Mouse (Mus musculus): ENCODE results near the gene Tmem131. TPM values are rescaled to one million over a fixed set of nuclear protein-coding genes. Genes with fewer than 3 reads are reported as not detected.

The Tmem131 gene
- polyA plus RNA-seq, 1 experiment from 2014 or later = 12.1 TPM

GRCm38 (mm10) chr1:36933965-36934585 lies 9.4 kb downstream of the Tmem131 start:
- Histone ChIP-seq H3K9me3 (no peaks in the 10 kb centered on the region), H3K27me3 (ENCODE audit: insufficient read depth, poor library complexity, severe bottlenecking) (no peaks in the 10 kb centered on the region), H3K4me1 (peaks cover 27% of the 10 kb centered on the region), H3K36me3 (no peaks in the 10 kb centered on the region), H3K27ac (peak overlapping the region; percentile 37; the same call in 1 of the 2 replicates), H3K4me3 (no peak overlapping the region)
- 57% methylated on average over 8 of the region's 8 CpGs for WGBS
- DNase-seq (ENCODE audit: low spot score) = peak; percentile 88

DNA sequence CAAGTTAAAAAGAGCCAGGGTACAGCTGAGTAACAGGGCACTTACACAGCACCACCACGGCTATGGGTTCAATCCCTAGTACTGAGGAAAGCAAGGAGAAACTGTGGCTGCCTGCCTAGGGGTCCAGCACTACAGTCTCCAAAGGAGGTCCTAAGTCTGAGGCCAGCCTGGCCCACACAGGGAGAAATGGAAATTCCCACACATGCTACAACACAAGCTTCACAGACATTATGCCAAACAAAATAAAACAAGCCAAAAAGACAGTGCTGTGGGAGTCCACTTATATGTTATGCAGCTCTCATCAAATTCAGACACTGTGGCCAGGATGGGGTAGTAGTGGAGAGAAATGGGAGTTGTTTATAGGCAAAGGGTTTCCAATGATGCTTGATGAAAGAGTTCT lies 11.2 kb downstream of the Tmem131 start:
- WGBS = 91% methylated on average over 1 of the region's 1 CpGs
- Histone ChIP-seq H3K27me3 (ENCODE audit: insufficient read depth, poor library complexity, severe bottlenecking) (no peaks in the 10 kb centered on the region), H3K27ac (no peak overlapping the region), H3K9me3 (no peaks in the 10 kb centered on the region), H3K4me1 (peaks cover 32% of the 10 kb centered on the region), H3K36me3 (no peaks in the 10 kb centered on the region), H3K4me3 (no peak overlapping the region)
- no peak for DNase-seq (ENCODE audit: low spot score)

GRCm38 (mm10) chr1:36930911-36931310 lies 12.6 kb downstream of the Tmem131 start:
- Histone ChIP-seq H3K4me1 (peaks cover 42% of the 10 kb centered on the region), H3K27ac (no peak overlapping the region), H3K27me3 (ENCODE audit: insufficient read depth, poor library complexity, severe bottlenecking) (no peaks in the 10 kb centered on the region), H3K9me3 (no peaks in the 10 kb centered on the region), H3K36me3 (no peaks in the 10 kb centered on the region), H3K4me3 (no peak overlapping the region)
- 84% methylated on average over 8 of the region's 8 CpGs for WGBS
- DNase-seq (ENCODE audit: low spot score) = no peak

GRCm38 (mm10) chr1:36929996-36930395 lies 13.5 kb downstream of the Tmem131 start:
- H3K27me3 ChIP-seq (ENCODE audit: insufficient read depth, poor library complexity, severe bottlenecking) = no peaks in the 10 kb centered on the region
- peaks cover 40% of the 10 kb centered on the region for H3K4me1 ChIP-seq
- no peaks in the 10 kb centered on the region for H3K9me3 ChIP-seq
- no peak overlapping the region for H3K4me3 ChIP-seq
- 85% methylated on average over 2 of the region's 2 CpGs for WGBS
- no peak overlapping the region for H3K27ac ChIP-seq
- DNase-seq (ENCODE audit: low spot score) = no peak
- no peaks in the 10 kb centered on the region for H3K36me3 ChIP-seq

DNA sequence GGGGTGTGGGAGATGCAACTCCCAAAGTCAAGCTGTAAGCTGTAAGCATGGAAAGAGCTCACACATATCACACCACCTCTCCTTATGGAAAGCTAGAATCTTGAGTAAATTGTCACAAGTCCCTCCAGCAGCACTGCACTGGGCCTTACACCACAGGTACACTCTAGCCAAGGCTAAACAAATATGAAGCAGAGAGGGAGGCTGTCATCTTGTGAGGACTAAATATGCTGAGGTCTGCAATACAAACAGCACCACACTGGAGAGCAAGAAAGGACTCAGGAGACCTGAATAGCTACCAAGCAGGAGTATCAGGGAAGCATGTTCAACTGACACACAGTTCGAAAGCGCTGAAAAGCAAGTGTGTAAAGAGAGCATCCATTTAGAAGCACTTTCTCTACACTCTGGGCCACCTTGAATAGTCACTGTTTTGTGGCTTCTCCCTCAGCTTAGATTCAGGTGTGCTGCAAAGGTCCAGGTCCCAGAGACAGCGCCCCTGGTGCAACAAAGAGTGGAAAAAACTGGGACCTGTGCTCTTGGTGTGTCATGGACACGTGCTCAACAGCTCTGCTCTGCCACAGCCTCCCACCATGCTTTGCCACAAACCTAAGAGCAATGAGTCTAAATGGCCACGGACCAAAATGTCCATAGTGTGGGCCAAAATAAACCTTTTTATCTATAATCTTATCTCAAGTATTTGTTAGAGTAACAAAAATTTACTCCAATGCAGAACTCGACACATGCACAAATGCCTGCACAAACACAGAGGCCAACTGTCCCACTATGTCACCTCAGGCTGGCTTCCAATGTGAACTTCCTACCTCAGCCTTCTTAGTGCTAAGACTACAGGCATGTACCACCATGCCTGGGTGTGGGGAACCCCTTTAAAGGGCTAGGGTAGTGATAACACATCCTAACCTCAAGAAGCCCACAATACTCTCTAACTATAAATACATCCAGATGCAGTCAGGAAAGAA lies 14.8 kb downstream of the Tmem131 start:
- WGBS = 68% methylated on average over 6 of the region's 6 CpGs
- peaks cover 35% of the 10 kb centered on the region for H3K4me1 ChIP-seq

DNA sequence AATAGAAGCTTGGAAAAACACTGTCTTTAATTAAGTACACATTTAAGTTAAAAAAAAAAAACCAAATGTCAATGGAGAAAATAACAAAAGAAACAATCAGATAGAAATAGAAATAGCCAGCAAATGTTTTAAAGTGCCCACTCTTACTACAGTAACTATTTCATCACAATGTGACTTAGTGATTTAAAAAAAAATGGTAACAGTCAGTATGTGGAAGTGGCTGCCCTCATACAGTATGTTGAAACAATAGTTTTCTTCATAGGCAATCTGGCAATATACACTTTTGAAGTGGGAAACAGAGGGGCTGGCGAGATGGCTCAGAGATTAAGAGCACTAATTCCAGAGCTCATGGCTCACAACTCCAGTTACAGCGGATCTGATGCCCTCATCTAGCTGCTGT lies 15.9 kb downstream of the Tmem131 start:
- Histone ChIP-seq H3K27ac (no peak overlapping the region), H3K4me1 (peaks cover 45% of the 10 kb centered on the region), H3K27me3 (ENCODE audit: insufficient read depth, poor library complexity, severe bottlenecking) (no peaks in the 10 kb centered on the region), H3K36me3 (no peaks in the 10 kb centered on the region), H3K4me3 (no peak overlapping the region), H3K9me3 (no peaks in the 10 kb centered on the region)
- DNase-seq (ENCODE audit: low spot score) = no peak
- 79% methylated on average over 2 of the region's 2 CpGs for WGBS

More for the DNA sequence above, 14.8 kb downstream of the Tmem131 start:
- Histone ChIP-seq H3K4me3 (no peak overlapping the region), H3K9me3 (no peaks in the 10 kb centered on the region), H3K27me3 (ENCODE audit: insufficient read depth, poor library complexity, severe bottlenecking) (no peaks in the 10 kb centered on the region), H3K36me3 (no peaks in the 10 kb centered on the region), H3K27ac (no peak overlapping the region)
- no peak for DNase-seq (ENCODE audit: low spot score)

GRCm38 (mm10) chr1:36926738-36927137 lies 16.7 kb downstream of the Tmem131 start:
- no peak overlapping the region for H3K27ac ChIP-seq
- H3K4me3 ChIP-seq = peak overlapping the region; percentile 36; the same call in 1 of the 2 replicates
- no peaks in the 10 kb centered on the region for H3K36me3 ChIP-seq
- H3K4me1 ChIP-seq = peaks cover 49% of the 10 kb centered on the region
- no peak for DNase-seq (ENCODE audit: low spot score)
- 47% methylated on average over 6 of the region's 6 CpGs for WGBS
- no peaks in the 10 kb centered on the region for H3K9me3 ChIP-seq
- no peaks in the 10 kb centered on the region for H3K27me3 ChIP-seq (ENCODE audit: insufficient read depth, poor library complexity, severe bottlenecking)

GRCm38 (mm10) chr1:36926246-36926645 lies 17.2 kb downstream of the Tmem131 start:
- H3K27ac ChIP-seq = no peak overlapping the region
- peaks cover 54% of the 10 kb centered on the region for H3K4me1 ChIP-seq
- no peaks in the 10 kb centered on the region for H3K36me3 ChIP-seq
- 76% methylated on average over 4 of the region's 4 CpGs for WGBS
- H3K27me3 ChIP-seq (ENCODE audit: insufficient read depth, poor library complexity, severe bottlenecking) = no peaks in the 10 kb centered on the region
- no peaks in the 10 kb centered on the region for H3K9me3 ChIP-seq
- no peak for DNase-seq (ENCODE audit: low spot score)
- H3K4me3 ChIP-seq = no peak overlapping the region

DNA sequence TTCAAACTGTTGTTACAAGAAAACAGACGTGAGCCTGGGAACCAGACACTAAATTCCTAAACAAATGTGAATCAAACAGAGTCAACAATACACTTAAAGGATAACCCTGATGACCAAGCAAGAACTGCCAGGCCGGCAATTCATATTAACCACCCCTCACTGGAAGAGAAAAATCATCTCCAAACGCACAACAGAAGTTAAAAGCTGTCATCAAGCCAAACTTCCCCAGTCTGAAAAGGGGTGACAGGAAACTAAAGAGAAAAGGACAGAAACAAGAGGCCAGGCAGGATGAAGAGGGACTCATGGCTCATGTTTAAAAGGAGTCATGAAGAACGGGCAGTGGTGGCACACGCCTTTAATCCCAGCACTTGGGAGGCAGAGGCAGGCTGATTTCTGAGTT lies 17.7 kb downstream of the Tmem131 start:
- Histone ChIP-seq H3K27me3 (ENCODE audit: insufficient read depth, poor library complexity, severe bottlenecking) (no peaks in the 10 kb centered on the region), H3K4me3 (no peak overlapping the region), H3K36me3 (no peaks in the 10 kb centered on the region), H3K4me1 (peaks cover 58% of the 10 kb centered on the region), H3K9me3 (no peaks in the 10 kb centered on the region), H3K27ac (no peak overlapping the region)
- WGBS = 63% methylated on average over 5 of the region's 5 CpGs
- no peak for DNase-seq (ENCODE audit: low spot score)

GRCm38 (mm10) chr1:36924853-36925252 lies 18.6 kb downstream of the Tmem131 start:
- Histone ChIP-seq H3K9me3 (no peaks in the 10 kb centered on the region), H3K36me3 (no peaks in the 10 kb centered on the region), H3K27ac (no peak overlapping the region), H3K4me1 (peaks cover 68% of the 10 kb centered on the region), H3K4me3 (no peak overlapping the region), H3K27me3 (ENCODE audit: insufficient read depth, poor library complexity, severe bottlenecking) (no peaks in the 10 kb centered on the region)
- WGBS = 72% methylated on average over 2 of the region's 2 CpGs
- DNase-seq (ENCODE audit: low spot score) = no peak

- H3K36me3 ChIP-seq = no peaks in the 10 kb centered on the region
- no peaks in the 10 kb centered on the region for H3K9me3 ChIP-seq
- no peak for DNase-seq (ENCODE audit: low spot score)
- peaks cover 70% of the 10 kb centered on the region for H3K4me1 ChIP-seq
- no peak overlapping the region for H3K4me3 ChIP-seq
- no peak overlapping the region for H3K27ac ChIP-seq
- H3K27me3 ChIP-seq (ENCODE audit: insufficient read depth, poor library complexity, severe bottlenecking) = no peaks in the 10 kb centered on the region
Observed at GRCm38 (mm10) chr1:36923911-36924310, 19.6 kb downstream of the Tmem131 start.

GRCm38 (mm10) chr1:36922623-36923421 lies 20.6 kb downstream of the Tmem131 start:
- peaks cover 72% of the 10 kb centered on the region for H3K4me1 ChIP-seq

More at GRCm38 (mm10) chr1:36922623-36923421, 20.6 kb downstream of the Tmem131 start:
- Histone ChIP-seq H3K9me3 (no peaks in the 10 kb centered on the region), H3K4me3 (no peak overlapping the region), H3K27ac (peak overlapping the region; percentile 47; the same call in 1 of the 2 replicates), H3K27me3 (ENCODE audit: insufficient read depth, poor library complexity, severe bottlenecking) (no peaks in the 10 kb centered on the region), H3K36me3 (no peaks in the 10 kb centered on the region)
- 83% methylated on average over 4 of the region's 4 CpGs for WGBS
- no peak for DNase-seq (ENCODE audit: low spot score)

Measured in heart, embryonic 10.5 days (tissue).